Mouse (Mus musculus): ENCODE data around the gene Fmo5. TPM values are rescaled to one million over a fixed set of nuclear protein-coding genes. Genes with fewer than 3 reads are reported as not detected.

The Fmo5 gene
- polyA plus RNA-seq, 1 experiment, result 1.3 TPM

- H3K36me3 ChIP-seq (ENCODE audit: control insufficient read depth, insufficient read depth, low read length, poor library complexity, severe bottlenecking), result no peaks in the 10 kb centered on the region
- no peak for TF ChIP-seq CTCF (IDR thresholded peaks at IDR 0.05; ENCODE audit: low read depth, low read length)
- no peak for TF ChIP-seq EP300 (IDR thresholded peaks at IDR 0.05; ENCODE audit: insufficient read depth, low read depth, low read length)
- TF ChIP-seq POLR2A (IDR thresholded peaks at IDR 0.05; ENCODE audit: insufficient read depth, low read length), result no peak
- H3K4me1 ChIP-seq (ENCODE audit: control insufficient read depth, insufficient read depth, low read length), result no peaks in the 10 kb centered on the region
- no peaks in the 10 kb centered on the region for H3K9me3 ChIP-seq (replicated peaks; ENCODE audit: control insufficient read depth, insufficient read depth, low read length, poor library complexity, severe bottlenecking)
- no peak overlapping the region for H3K9ac ChIP-seq (ENCODE audit: low read depth, poor library complexity, severe bottlenecking)
- H3K27me3 ChIP-seq (ENCODE audit: control insufficient read depth, insufficient read depth, low read length, poor library complexity, severe bottlenecking), result no peaks in the 10 kb centered on the region
- H3K4me3 ChIP-seq (ENCODE audit: low read depth, low read length), result no peak overlapping the region
- no peak overlapping the region for H3K27ac ChIP-seq (ENCODE audit: insufficient read depth, low read length)
Observed at GRCm38 (mm10) chr3:97611021-97611420, 17.6 kb upstream of the Fmo5 start.

- Histone ChIP-seq H3K4me1 (ENCODE audit: control insufficient read depth, insufficient read depth, low read length) (no peaks in the 10 kb centered on the region), H3K9me3 (replicated peaks; ENCODE audit: control insufficient read depth, insufficient read depth, low read length, poor library complexity, severe bottlenecking) (no peaks in the 10 kb centered on the region), H3K4me3 (ENCODE audit: low read depth, low read length) (no peak overlapping the region), H3K27me3 (ENCODE audit: control insufficient read depth, insufficient read depth, low read length, poor library complexity, severe bottlenecking) (no peaks in the 10 kb centered on the region), H3K36me3 (ENCODE audit: control insufficient read depth, insufficient read depth, low read length, poor library complexity, severe bottlenecking) (no peaks in the 10 kb centered on the region), H3K27ac (ENCODE audit: insufficient read depth, low read length) (no peak overlapping the region), H3K9ac (ENCODE audit: low read depth, poor library complexity, severe bottlenecking) (no peak overlapping the region)
- no peak for TF ChIP-seq POLR2A (IDR thresholded peaks at IDR 0.05; ENCODE audit: insufficient read depth, low read length)
- TF ChIP-seq EP300 (IDR thresholded peaks at IDR 0.05; ENCODE audit: insufficient read depth, low read depth, low read length), result no peak
- TF ChIP-seq CTCF (IDR thresholded peaks at IDR 0.05; ENCODE audit: low read depth, low read length), result no peak
Observed at GRCm38 (mm10) chr3:97615154-97615553, 13.4 kb upstream of the Fmo5 start.

GRCm38 (mm10) chr3:97615933-97616332 lies 12.7 kb upstream of the Fmo5 start:
- Histone ChIP-seq H3K36me3 (ENCODE audit: control insufficient read depth, insufficient read depth, low read length, poor library complexity, severe bottlenecking) (no peaks in the 10 kb centered on the region), H3K9ac (ENCODE audit: low read depth, poor library complexity, severe bottlenecking) (no peak overlapping the region), H3K4me3 (ENCODE audit: low read depth, low read length) (no peak overlapping the region), H3K27me3 (ENCODE audit: control insufficient read depth, insufficient read depth, low read length, poor library complexity, severe bottlenecking) (no peaks in the 10 kb centered on the region), H3K27ac (ENCODE audit: insufficient read depth, low read length) (no peak overlapping the region), H3K4me1 (ENCODE audit: control insufficient read depth, insufficient read depth, low read length) (no peaks in the 10 kb centered on the region), H3K9me3 (replicated peaks; ENCODE audit: control insufficient read depth, insufficient read depth, low read length, poor library complexity, severe bottlenecking) (no peaks in the 10 kb centered on the region)
- TF ChIP-seq CTCF (IDR thresholded peaks at IDR 0.05; ENCODE audit: low read depth, low read length) (no peak), POLR2A (IDR thresholded peaks at IDR 0.05; ENCODE audit: insufficient read depth, low read length) (no peak), EP300 (IDR thresholded peaks at IDR 0.05; ENCODE audit: insufficient read depth, low read depth, low read length) (no peak)

GRCm38 (mm10) chr3:97617091-97617825 lies 11.3 kb upstream of the Fmo5 start:
- no peak overlapping the region for H3K4me3 ChIP-seq (ENCODE audit: low read depth, low read length)
- no peaks in the 10 kb centered on the region for H3K9me3 ChIP-seq (replicated peaks; ENCODE audit: control insufficient read depth, insufficient read depth, low read length, poor library complexity, severe bottlenecking)
- no peaks in the 10 kb centered on the region for H3K36me3 ChIP-seq (ENCODE audit: control insufficient read depth, insufficient read depth, low read length, poor library complexity, severe bottlenecking)
- H3K27ac ChIP-seq (ENCODE audit: insufficient read depth, low read length), result no peak overlapping the region
- no peak overlapping the region for H3K9ac ChIP-seq (ENCODE audit: low read depth, poor library complexity, severe bottlenecking)
- H3K4me1 ChIP-seq (ENCODE audit: control insufficient read depth, insufficient read depth, low read length), result no peaks in the 10 kb centered on the region
- TF ChIP-seq EP300 (IDR thresholded peaks at IDR 0.05; ENCODE audit: insufficient read depth, low read depth, low read length), result no peak
- TF ChIP-seq POLR2A (IDR thresholded peaks at IDR 0.05; ENCODE audit: insufficient read depth, low read length), result no peak
- no peak for TF ChIP-seq CTCF (IDR thresholded peaks at IDR 0.05; ENCODE audit: low read depth, low read length)
- no peaks in the 10 kb centered on the region for H3K27me3 ChIP-seq (ENCODE audit: control insufficient read depth, insufficient read depth, low read length, poor library complexity, severe bottlenecking)

GRCm38 (mm10) chr3:97617899-97618298 lies 10.7 kb upstream of the Fmo5 start:
- H3K27ac ChIP-seq (ENCODE audit: insufficient read depth, low read length), result no peak overlapping the region
- no peaks in the 10 kb centered on the region for H3K9me3 ChIP-seq (replicated peaks; ENCODE audit: control insufficient read depth, insufficient read depth, low read length, poor library complexity, severe bottlenecking)
- no peak overlapping the region for H3K4me3 ChIP-seq (ENCODE audit: low read depth, low read length)
- no peak for TF ChIP-seq EP300 (IDR thresholded peaks at IDR 0.05; ENCODE audit: insufficient read depth, low read depth, low read length)
- no peak for TF ChIP-seq CTCF (IDR thresholded peaks at IDR 0.05; ENCODE audit: low read depth, low read length)
- no peaks in the 10 kb centered on the region for H3K27me3 ChIP-seq (ENCODE audit: control insufficient read depth, insufficient read depth, low read length, poor library complexity, severe bottlenecking)
- no peak overlapping the region for H3K9ac ChIP-seq (ENCODE audit: low read depth, poor library complexity, severe bottlenecking)
- no peaks in the 10 kb centered on the region for H3K4me1 ChIP-seq (ENCODE audit: control insufficient read depth, insufficient read depth, low read length)
- H3K36me3 ChIP-seq (ENCODE audit: control insufficient read depth, insufficient read depth, low read length, poor library complexity, severe bottlenecking), result no peaks in the 10 kb centered on the region

- H3K27ac ChIP-seq (ENCODE audit: insufficient read depth, low read length), result no peak overlapping the region
- no peaks in the 10 kb centered on the region for H3K36me3 ChIP-seq (ENCODE audit: control insufficient read depth, insufficient read depth, low read length, poor library complexity, severe bottlenecking)
- H3K4me3 ChIP-seq (ENCODE audit: low read depth, low read length), result no peak overlapping the region
- H3K9ac ChIP-seq (ENCODE audit: low read depth, poor library complexity, severe bottlenecking), result no peak overlapping the region
- TF ChIP-seq CTCF (IDR thresholded peaks at IDR 0.05; ENCODE audit: low read depth, low read length) (no peak), EP300 (IDR thresholded peaks at IDR 0.05; ENCODE audit: insufficient read depth, low read depth, low read length) (no peak)
- H3K27me3 ChIP-seq (ENCODE audit: control insufficient read depth, insufficient read depth, low read length, poor library complexity, severe bottlenecking), result no peaks in the 10 kb centered on the region
- H3K9me3 ChIP-seq (replicated peaks; ENCODE audit: control insufficient read depth, insufficient read depth, low read length, poor library complexity, severe bottlenecking), result no peaks in the 10 kb centered on the region
- no peaks in the 10 kb centered on the region for H3K4me1 ChIP-seq (ENCODE audit: control insufficient read depth, insufficient read depth, low read length)
Observed at GRCm38 (mm10) chr3:97620657-97621056, 7.9 kb upstream of the Fmo5 start.
